Mouse (Mus musculus) lung, adult 2 months (tissue): ENCODE measurements at regions not wholly inside any gene's neighbourhood (a gene's known extent, or its start where the extent isn't known, plus 50 kb on each side); places are given as distances from the start of the nearest gene placed in this dataset.

ENCODE experiments used
- CTCF ChIP-seq: fragments of 200-500 bp; IDR thresholded peaks from 2 replicates; pipeline ENCODE4 v1.5.1; 2011; ENCODE audit warnings: mild to moderate bottlenecking, low read length, control low read depth; ENCODE audit not compliant: insufficient read depth
- POLR2A ChIP-seq: fragments of 200-500 bp; IDR thresholded peaks from 2 replicates; pipeline ENCODE4 v1.6.1; 2011; ENCODE audit warnings: low read depth, mild to moderate bottlenecking, control low read depth, low read length, borderline replicate concordance; ENCODE audit errors: extremely low read depth

DNA sequence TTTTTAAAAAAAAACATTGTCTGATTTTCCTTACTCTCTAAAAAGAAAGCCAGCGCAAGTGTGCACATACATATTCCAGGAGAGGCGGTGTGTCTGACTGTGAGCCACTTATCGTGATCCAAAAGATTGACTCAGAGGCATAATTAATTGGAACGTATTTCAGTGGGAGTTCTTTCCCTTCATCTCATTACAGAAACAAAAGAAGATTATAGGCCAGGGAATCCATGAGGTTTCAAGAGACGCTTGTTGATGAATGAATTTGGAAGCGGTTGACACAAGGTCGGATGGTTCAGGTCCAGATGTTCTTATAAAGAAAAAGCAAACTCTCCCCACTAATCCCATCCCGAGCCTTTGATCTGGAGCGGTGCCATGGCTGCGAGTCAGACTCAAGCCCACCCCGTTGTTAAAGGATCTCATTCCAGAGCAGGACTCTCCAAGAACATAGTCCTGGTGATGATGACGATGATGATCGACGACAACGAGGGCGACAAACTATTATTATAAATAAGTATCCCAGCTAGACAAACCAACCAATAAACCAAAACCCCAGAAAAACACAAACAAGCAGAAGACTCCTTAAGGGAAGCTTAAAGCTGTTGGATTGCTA lies 240.1 kb upstream of the Habp2 start:
- TF ChIP-seq POLR2A = no peak
- no peak for TF ChIP-seq CTCF
